Mouse (Mus musculus) Patski (cell line): ENCODE results near the gene Gadl1. TPM values are rescaled to one million over a fixed set of nuclear protein-coding genes. Genes with fewer than 3 reads are reported as not detected.

Source experiments
- ATAC-seq: fragments of 100-300 bp; one replicate; pipeline ENCODE4 v1.8.0; 2021
- CTCF ChIA-PET: fragments of 350-600 bp; sonication (Branson Sonifier 250); formaldehyde crosslinking; loops from one replicate; lab custom pipeline; 2022; ENCODE audit warnings: inconsistent platforms; lab: Charles Lee
- POLR2A ChIA-PET: fragments of 350-600 bp; sonication (Branson Sonifier 250); formaldehyde crosslinking; loops from one replicate; lab custom pipeline; 2022; ENCODE audit warnings: antibody characterized with exemption, inconsistent platforms; lab: Charles Lee
- DNase-seq: peaks from one replicate; pipeline ENCODE4 v3.0.0-alpha.2; 2011; ENCODE audit warnings: low read depth, low spot score
- H3K27me3 ChIP-seq: fragments of 371-371 bp; one replicate; pipeline ENCODE4 v1.5.1; 2021
- CTCF ChIP-seq: fragments of 100-300 bp; IDR thresholded peaks from one replicate; pipeline ENCODE4 v1.5.1; 2021
- in situ Hi-C: fragments of 300-500 bp; cut with MboI; formaldehyde crosslinking; loops from 3 replicates; pipeline ENCODE4 v1.11.1; 2018; ENCODE audit warnings: low pct_unique_long_range_greater_than_20kb, mixed read lengths
- polyA plus RNA-seq: library from polyadenylated mRNA; unstranded; gene quantifications from one replicate; pipeline ENCODE4 v1.2.3, GENCODE M21; 2021

Gadl1 gene
- polyA plus RNA-seq, 1 experiment from 2014 or later: 0.05 TPM

GRCm38 (mm10) chr9:116122544-116122943 lies 213.3 kb downstream of the Gadl1 start:
- ATAC-seq (no peak), DNase-seq (no peak)
- no peaks in the 10 kb centered on the region for H3K27me3 ChIP-seq
- in situ Hi-C loops: no loop called here
- ChIA-PET POLR2A (no interaction called here), CTCF (interaction anchor here (1.6 kb wide), 1 partner anchor 23 kb away, joined by 3 read pairs; no protein-coding TSS in a partner anchor)
- TF ChIP-seq CTCF: no peak

DNA sequence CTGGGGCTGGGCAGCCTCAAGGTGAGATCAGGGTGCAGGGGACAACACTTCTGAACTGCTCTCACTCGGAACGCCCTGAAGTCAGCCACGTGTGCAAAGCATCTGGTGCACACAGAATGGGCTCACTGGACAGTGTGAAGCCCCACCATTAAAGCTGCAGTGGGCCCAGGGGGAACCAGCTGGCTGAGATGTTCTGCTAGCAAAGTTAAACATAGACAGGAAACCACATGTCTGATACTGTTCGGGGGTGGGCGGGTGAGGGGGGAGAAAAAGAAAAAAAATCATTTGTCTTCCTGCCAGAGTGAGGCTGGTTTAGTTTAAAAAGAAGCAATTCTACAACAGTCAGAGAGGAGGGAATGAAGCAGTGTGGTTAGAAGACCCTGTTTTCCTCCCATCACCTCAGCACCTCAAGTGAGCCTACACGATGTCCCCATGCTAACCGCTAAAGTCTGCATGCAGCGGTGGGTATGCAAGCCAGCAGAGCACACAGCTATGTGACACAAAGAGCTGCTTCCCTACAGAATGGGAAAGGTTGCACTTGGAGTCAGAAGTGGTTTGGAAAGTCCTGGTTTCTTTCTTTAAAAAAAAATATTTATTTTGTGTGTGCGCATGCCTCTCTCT lies 213.8 kb downstream of the Gadl1 start:
- in situ Hi-C loops: no loop called here
- TF ChIP-seq CTCF: no peak
- no peak for DNase-seq
- ATAC-seq: no peak
- H3K27me3 ChIP-seq: no peaks in the 10 kb centered on the region
- CTCF ChIA-PET: no interaction called here
- POLR2A ChIA-PET: interaction anchor here (0.6 to 0.7 kb wide), 2 partner anchors 105 to 920 kb away, joined by 3 read pairs; no protein-coding TSS in a partner anchor
